Mouse (Mus musculus) lung, embryonic 15.5 days (tissue): Measurements from ENCODE around the gene Rit1. TPM values are rescaled to one million over a fixed set of nuclear protein-coding genes. Genes with fewer than 3 reads are reported as not detected.
A peak's percentile ranks its signal among the peaks of the same experiment; 100 is the strongest.
"Not testable (repeated sequence)": the region's sequence is repeated elsewhere in the genome, so short reads cannot be mapped to it uniquely, and the experiment has no call there.

Source experiments
- ATAC-seq: fragments of 200-750 bp; cut with Nextera tagmentation; 2 replicates; pipeline ENCODE4 v1.8.0; 2017; ENCODE audit warnings: moderate number of reproducible peaks, borderline replicate concordance; ENCODE audit not compliant: low FRiP score, low TSS enrichment; ENCODE audit errors: extremely low read depth
- H3K27ac ChIP-seq: fragments of 300-500 bp; sonication (generic); 2 replicates; pipeline ENCODE4 v1.5.1; 2015; ENCODE audit warnings: moderate library complexity, mild to moderate bottlenecking, inconsistent platforms
- H3K27me3 ChIP-seq: fragments of 300-500 bp; sonication (generic); 2 replicates; pipeline ENCODE4 v1.6.1; 2015; ENCODE audit warnings: inconsistent platforms
- H3K36me3 ChIP-seq: fragments of 300-500 bp; sonication (generic); 2 replicates; pipeline ENCODE4 v1.6.1; 2015; ENCODE audit warnings: inconsistent platforms
- H3K4me1 ChIP-seq: fragments of 300-500 bp; sonication (generic); 2 replicates; pipeline ENCODE4 v1.6.1; 2015; ENCODE audit warnings: inconsistent platforms
- H3K4me2 ChIP-seq: fragments of 300-500 bp; sonication (generic); 2 replicates; pipeline ENCODE4 v1.6.1; 2015; ENCODE audit warnings: inconsistent platforms, mild to moderate bottlenecking, moderate library complexity
- H3K4me3 ChIP-seq: fragments of 300-500 bp; sonication (generic); 2 replicates; pipeline ENCODE4 v1.5.1; 2015; ENCODE audit warnings: mild to moderate bottlenecking, inconsistent platforms
- H3K9ac ChIP-seq: fragments of 300-500 bp; sonication (generic); 2 replicates; pipeline ENCODE4 v1.6.1; 2015; ENCODE audit warnings: inconsistent platforms
- H3K9me3 ChIP-seq: fragments of 300-500 bp; sonication (generic); 2 replicates; pipeline ENCODE4 v1.6.1; 2016; ENCODE audit warnings: inconsistent platforms
- WGBS: fragments of 180-500 bp; shearing (Covaris S2); methylation state at CpG from one replicate; pipeline ENCODE4 v1.1.7; 2015; 5-methylcytosine and 5-hydroxymethylcytosine counted together
- polyA plus RNA-seq: library from polyadenylated mRNA; unstranded; fragments of >200 nt; fragmentation: Nextera tagmentation; extraction: Ambion mirVana; gene quantifications from 2 replicates; pipeline ENCODE4 v1.2.1, GENCODE M21; 2015

The Rit1 gene
- polyA plus RNA-seq, 1 experiment from 2014 or later = 58.3 TPM

GRCm38 (mm10) chr3:88746139-88746870 lies 29.7 kb downstream of the Rit1 start:
- Histone ChIP-seq H3K27me3 (no peaks in the 10 kb centered on the region), H3K4me2 (no peak overlapping the region), H3K36me3 (peaks cover 10% of the 10 kb centered on the region), H3K27ac (no peak overlapping the region), H3K9me3 (no peaks in the 10 kb centered on the region), H3K4me3 (no peak overlapping the region), H3K4me1 (no peaks in the 10 kb centered on the region), H3K9ac (no peak overlapping the region)
- ATAC-seq = no peak
- 84% methylated on average over 15 of the region's 15 CpGs for WGBS

GRCm38 (mm10) chr3:88746871-88747231 lies 30.2 kb downstream of the Rit1 start:
- H3K4me2 ChIP-seq = no peak overlapping the region
- H3K27me3 ChIP-seq = no peaks in the 10 kb centered on the region
- WGBS = 60% methylated on average over 4 of the region's 4 CpGs
- ATAC-seq = no peak
- no peaks in the 10 kb centered on the region for H3K4me1 ChIP-seq
- H3K9ac ChIP-seq = no peak overlapping the region
- no peak overlapping the region for H3K4me3 ChIP-seq
- H3K9me3 ChIP-seq = no peaks in the 10 kb centered on the region
- H3K36me3 ChIP-seq = peaks cover 10% of the 10 kb centered on the region
- no peak overlapping the region for H3K27ac ChIP-seq

- Histone ChIP-seq H3K27ac (no peak overlapping the region), H3K27me3 (no peaks in the 10 kb centered on the region)
- WGBS = 63% methylated on average over 4 of the region's 4 CpGs
These were observed 37.6 kb downstream of the Rit1 start for GRCm38 (mm10) chr3:88754283-88754682.

GRCm38 (mm10) chr3:88755541-88755940 lies 38.9 kb downstream of the Rit1 start:
- Histone ChIP-seq H3K36me3 (no peaks in the 10 kb centered on the region), H3K27me3 (no peaks in the 10 kb centered on the region), H3K4me2 (no peak overlapping the region), H3K9ac (no peak overlapping the region), H3K27ac (no peak overlapping the region), H3K4me1 (peaks cover 14% of the 10 kb centered on the region), H3K4me3 (no peak overlapping the region), H3K9me3 (no peaks in the 10 kb centered on the region)
- 53% methylated on average over 3 of the region's 3 CpGs for WGBS
- ATAC-seq = no peak

More at GRCm38 (mm10) chr3:88754283-88754682, 37.6 kb downstream of the Rit1 start:
- Histone ChIP-seq H3K9me3 (no peaks in the 10 kb centered on the region), H3K4me2 (no peak overlapping the region), H3K9ac (no peak overlapping the region), H3K36me3 (no peaks in the 10 kb centered on the region), H3K4me1 (peaks cover 14% of the 10 kb centered on the region), H3K4me3 (no peak overlapping the region)
- no peak for ATAC-seq

- no peak overlapping the region for H3K4me3 ChIP-seq
- no peak for ATAC-seq
- no peaks in the 10 kb centered on the region for H3K27me3 ChIP-seq
- WGBS = 50% methylated on average over 4 of the region's 4 CpGs
- H3K27ac ChIP-seq = no peak overlapping the region
- H3K9ac ChIP-seq = no peak overlapping the region
- no peak overlapping the region for H3K4me2 ChIP-seq
- H3K9me3 ChIP-seq = no peaks in the 10 kb centered on the region
- no peaks in the 10 kb centered on the region for H3K36me3 ChIP-seq
- H3K4me1 ChIP-seq = peaks cover 14% of the 10 kb centered on the region
These were observed 39.6 kb downstream of the Rit1 start for GRCm38 (mm10) chr3:88756276-88756675.

- H3K4me2 ChIP-seq = peak overlapping the region; percentile 22; the same call in 1 of the 2 replicates
- no peak overlapping the region for H3K9ac ChIP-seq
- no peaks in the 10 kb centered on the region for H3K36me3 ChIP-seq
- 5% methylated on average over 5 of the region's 5 CpGs for WGBS
- H3K27ac ChIP-seq = peak overlapping the region; percentile 84
- no peaks in the 10 kb centered on the region for H3K9me3 ChIP-seq
- peaks cover 14% of the 10 kb centered on the region for H3K4me1 ChIP-seq
- no peak overlapping the region for H3K4me3 ChIP-seq
- no peaks in the 10 kb centered on the region for H3K27me3 ChIP-seq
- ATAC-seq = peak; percentile 84
These were observed 41.4 kb downstream of the Rit1 start for GRCm38 (mm10) chr3:88758045-88758500.

- no peak overlapping the region for H3K4me2 ChIP-seq
- H3K27me3 ChIP-seq = no peaks in the 10 kb centered on the region
- H3K9ac ChIP-seq = no peak overlapping the region
- no peaks in the 10 kb centered on the region for H3K9me3 ChIP-seq
- no peak overlapping the region for H3K4me3 ChIP-seq
- ATAC-seq = no peak
- peaks cover 14% of the 10 kb centered on the region for H3K4me1 ChIP-seq
- WGBS = 93% methylated on average over 19 of the region's 19 CpGs
- no peaks in the 10 kb centered on the region for H3K36me3 ChIP-seq
- H3K27ac ChIP-seq = no peak overlapping the region
These were observed 45.0 kb downstream of the Rit1 start for GRCm38 (mm10) chr3:88761619-88762018.

GRCm38 (mm10) chr3:88762401-88762831 lies 45.8 kb downstream of the Rit1 start:
- Histone ChIP-seq H3K9ac (no peak overlapping the region), H3K4me3 (no peak overlapping the region), H3K27me3 (no peaks in the 10 kb centered on the region), H3K4me1 (peaks cover 14% of the 10 kb centered on the region), H3K36me3 (no peaks in the 10 kb centered on the region), H3K9me3 (no peaks in the 10 kb centered on the region), H3K27ac (no peak overlapping the region), H3K4me2 (no peak overlapping the region)
- 61% methylated on average over 6 of the region's 6 CpGs for WGBS
- ATAC-seq = no peak

- not testable (repeated sequence) for H3K4me1 ChIP-seq, H3K36me3 ChIP-seq, H3K9ac ChIP-seq, H3K9me3 ChIP-seq, H3K27me3 ChIP-seq
- peak overlapping the region; percentile 56 for H3K4me2 ChIP-seq
- WGBS = 2% methylated on average over 20 of the region's 28 CpGs
- peak overlapping the region; percentile 66 for H3K27ac ChIP-seq
- ATAC-seq = peak; percentile 74
- peak overlapping the region; percentile 31 for H3K4me3 ChIP-seq
These were observed 54.7 kb downstream of the Rit1 start for GRCm38 (mm10) chr3:88771189-88771940.

- not testable (repeated sequence) for H3K4me1 ChIP-seq, H3K36me3 ChIP-seq, H3K9me3 ChIP-seq, ATAC-seq, H3K9ac ChIP-seq, H3K27me3 ChIP-seq
- peak overlapping the region; percentile 56 for H3K4me2 ChIP-seq
- peak overlapping the region; percentile 66 for H3K27ac ChIP-seq
- WGBS = 8% methylated on average over 3 of the region's 6 CpGs
- H3K4me3 ChIP-seq = peak overlapping the region; percentile 31
These were observed 55.3 kb downstream of the Rit1 start for GRCm38 (mm10) chr3:88771941-88772280.

GRCm38 (mm10) chr3:88772399-88772798 lies 55.8 kb downstream of the Rit1 start:
- not testable (repeated sequence) for H3K36me3 ChIP-seq, H3K9ac ChIP-seq, H3K9me3 ChIP-seq, H3K27me3 ChIP-seq, H3K4me3 ChIP-seq, H3K27ac ChIP-seq, H3K4me1 ChIP-seq
- WGBS = 2% methylated on average over 19 of the region's 19 CpGs
- peak overlapping the region; percentile 35; the same call in 1 of the 2 replicates for H3K4me2 ChIP-seq
- ATAC-seq = peak; percentile 46; the same call in 1 of the 2 replicates

GRCm38 (mm10) chr3:88773163-88773562 lies 56.5 kb downstream of the Rit1 start:
- H3K27ac ChIP-seq, H3K36me3 ChIP-seq, H3K4me3 ChIP-seq, H3K9me3 ChIP-seq, H3K9ac ChIP-seq, ATAC-seq, H3K4me2 ChIP-seq, H3K27me3 ChIP-seq, H3K4me1 ChIP-seq: not testable (repeated sequence)
- WGBS = 89% methylated on average over 6 of the region's 6 CpGs
